Mouse (Mus musculus): ENCODE results near the gene Cmah. TPM values are rescaled to one million over a fixed set of nuclear protein-coding genes. Genes with fewer than 3 reads are reported as not detected.

Cmah gene
- polyA plus RNA-seq, 1 experiment, result 8.3 TPM

DNA sequence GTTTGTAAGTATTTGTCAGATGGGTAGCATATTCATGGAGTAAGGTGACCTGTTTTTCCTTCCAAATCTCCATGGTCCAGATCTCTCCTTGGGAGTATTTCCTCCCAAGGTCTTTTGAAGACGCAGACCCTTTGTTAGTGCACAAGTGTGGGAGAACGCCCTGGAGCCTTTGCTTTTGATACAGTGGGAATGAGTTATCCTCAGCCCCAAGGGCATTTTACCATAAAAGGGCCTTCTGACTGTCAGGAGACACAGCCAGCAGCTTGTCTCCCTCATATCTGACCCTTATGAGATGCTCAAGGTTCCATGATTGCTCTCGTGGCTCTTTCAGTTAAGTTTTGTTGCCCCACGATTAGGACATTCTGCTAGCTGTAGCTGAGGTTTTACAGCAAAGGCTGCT lies 21.7 kb upstream of the Cmah start:
- Histone ChIP-seq H3K4me3 (ENCODE audit: insufficient read depth, low read depth, low read length) (no peak overlapping the region), H3K36me3 (ENCODE audit: control insufficient read depth, insufficient read depth, low read length) (no peaks in the 10 kb centered on the region), H3K4me1 (ENCODE audit: control insufficient read depth, insufficient read depth, low read length) (no peaks in the 10 kb centered on the region), H3K27ac (ENCODE audit: insufficient read depth, low read depth, low read length) (no peak overlapping the region), H3K27me3 (replicated peaks; ENCODE audit: control insufficient read depth, insufficient read depth, low read length) (no peaks in the 10 kb centered on the region)
- DNase-seq, result no peak
- WGBS, result 79% methylated on average over 4 of the region's 4 CpGs
- TF ChIP-seq CTCF (conservative IDR thresholded peaks at IDR 0.05; ENCODE audit: insufficient read depth, insufficient read length, low read depth, low read length) (no peak), POLR2A (IDR thresholded peaks at IDR 0.05; ENCODE audit: low read depth, low read length) (no peak)

DNA sequence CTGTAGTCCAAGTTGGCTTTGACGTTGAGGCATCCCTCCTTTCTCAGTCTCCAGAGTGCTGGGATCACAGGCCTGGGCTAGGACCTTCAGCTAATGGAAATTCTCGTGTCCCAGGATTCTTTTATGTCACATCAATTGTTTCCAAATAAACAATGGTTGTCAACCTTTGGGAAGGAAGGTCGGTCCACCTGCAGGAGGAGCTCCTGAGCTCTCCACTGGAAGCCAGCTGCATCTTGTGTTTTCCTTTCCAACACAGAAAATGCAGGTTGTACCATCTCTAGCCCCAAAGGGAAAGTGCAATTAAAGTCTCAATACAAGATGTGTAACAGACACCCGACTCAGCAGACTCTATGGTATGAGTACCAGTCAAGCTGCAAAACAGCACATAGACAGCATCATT lies 21.0 kb upstream of the Cmah start:
- no peaks in the 10 kb centered on the region for H3K36me3 ChIP-seq (ENCODE audit: control insufficient read depth, insufficient read depth, low read length)
- H3K27ac ChIP-seq (ENCODE audit: insufficient read depth, low read depth, low read length), result no peak overlapping the region
- no peaks in the 10 kb centered on the region for H3K4me1 ChIP-seq (ENCODE audit: control insufficient read depth, insufficient read depth, low read length)
- DNase-seq, result peak; percentile 16
- WGBS, result 48% methylated on average over 4 of the region's 4 CpGs
- no peak overlapping the region for H3K4me3 ChIP-seq (ENCODE audit: insufficient read depth, low read depth, low read length)
- no peaks in the 10 kb centered on the region for H3K27me3 ChIP-seq (replicated peaks; ENCODE audit: control insufficient read depth, insufficient read depth, low read length)
- TF ChIP-seq CTCF (conservative IDR thresholded peaks at IDR 0.05; ENCODE audit: insufficient read depth, insufficient read length, low read depth, low read length) (peak; percentile 53), POLR2A (IDR thresholded peaks at IDR 0.05; ENCODE audit: low read depth, low read length) (no peak)

DNA sequence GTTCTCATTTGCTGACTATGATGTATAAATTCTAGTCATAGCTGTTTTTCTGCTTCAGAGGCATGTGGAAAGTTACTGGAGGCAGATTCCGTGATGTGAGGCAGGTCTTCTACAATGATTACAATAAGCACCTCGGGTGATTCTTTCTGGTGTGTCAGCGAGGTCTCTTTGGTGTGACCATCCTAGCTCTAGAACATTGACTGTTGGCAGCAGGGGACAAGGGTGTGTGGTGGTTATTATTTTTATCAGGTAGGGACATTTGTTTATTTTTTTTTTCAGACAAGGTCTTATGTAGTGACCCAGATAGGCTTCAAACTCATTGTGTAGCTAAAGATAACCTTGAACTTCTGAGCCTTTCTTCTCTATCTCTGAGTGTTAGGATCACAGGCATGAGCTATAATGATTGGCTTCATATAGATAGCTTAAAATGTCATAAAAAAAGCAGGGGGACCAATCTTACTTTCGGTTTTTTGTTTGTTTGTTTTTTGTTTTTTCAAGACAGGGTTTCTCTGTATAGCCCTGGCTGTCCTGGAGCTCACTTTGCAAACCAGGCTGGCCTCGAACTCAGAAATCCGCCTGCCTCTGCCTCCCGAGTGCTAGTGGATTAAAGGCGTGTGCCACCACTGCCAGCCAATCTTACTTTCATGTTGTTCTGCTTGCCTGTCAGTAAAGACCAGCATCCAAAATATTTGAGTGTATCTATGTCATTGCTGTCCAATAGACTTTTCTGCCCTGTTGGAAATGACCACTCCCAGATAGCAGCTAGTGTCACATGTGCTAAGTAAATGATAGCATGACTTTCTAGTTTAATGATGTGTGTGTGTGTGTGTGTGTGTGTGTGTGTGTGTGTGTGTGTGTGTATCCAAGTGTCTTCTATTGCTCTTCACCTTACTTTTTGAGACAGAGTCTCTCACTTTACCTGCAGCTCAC lies 15.9 kb upstream of the Cmah start:
- no peak for TF ChIP-seq CTCF (conservative IDR thresholded peaks at IDR 0.05; ENCODE audit: insufficient read depth, insufficient read length, low read depth, low read length)
- no peak for TF ChIP-seq POLR2A (IDR thresholded peaks at IDR 0.05; ENCODE audit: low read depth, low read length)
- Histone ChIP-seq H3K36me3 (ENCODE audit: control insufficient read depth, insufficient read depth, low read length) (no peaks in the 10 kb centered on the region), H3K27me3 (replicated peaks; ENCODE audit: control insufficient read depth, insufficient read depth, low read length) (no peaks in the 10 kb centered on the region), H3K27ac (ENCODE audit: insufficient read depth, low read depth, low read length) (no peak overlapping the region), H3K4me1 (ENCODE audit: control insufficient read depth, insufficient read depth, low read length) (no peaks in the 10 kb centered on the region), H3K4me3 (ENCODE audit: insufficient read depth, low read depth, low read length) (no peak overlapping the region)
- WGBS, result 90% methylated on average over 8 of the region's 8 CpGs
- no peak for DNase-seq

DNA sequence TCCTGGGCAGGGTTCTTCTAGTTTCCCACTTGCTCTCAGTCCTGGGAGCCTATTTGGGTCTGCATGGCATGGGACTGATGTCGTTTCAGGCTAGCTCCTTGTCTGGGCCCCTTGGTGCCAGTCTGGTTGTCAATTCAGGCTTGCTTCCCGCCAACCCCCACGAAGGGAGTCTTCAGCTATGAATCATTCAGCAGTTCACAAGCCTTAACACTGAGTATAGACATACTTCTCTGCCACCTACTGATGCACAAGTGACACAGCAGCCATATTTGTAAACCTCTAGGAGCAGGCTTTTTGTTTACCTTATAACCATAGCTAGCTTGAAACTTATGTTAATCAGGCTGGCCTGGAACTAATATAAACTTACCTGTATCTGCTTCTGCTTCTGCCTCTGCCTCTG lies 10.6 kb upstream of the Cmah start:
- TF ChIP-seq POLR2A (IDR thresholded peaks at IDR 0.05; ENCODE audit: low read depth, low read length) (no peak), CTCF (conservative IDR thresholded peaks at IDR 0.05; ENCODE audit: insufficient read depth, insufficient read length, low read depth, low read length) (no peak)
- 55% methylated on average over 3 of the region's 3 CpGs for WGBS
- no peak for DNase-seq
- Histone ChIP-seq H3K4me3 (ENCODE audit: insufficient read depth, low read depth, low read length) (no peak overlapping the region), H3K27me3 (replicated peaks; ENCODE audit: control insufficient read depth, insufficient read depth, low read length) (no peaks in the 10 kb centered on the region), H3K27ac (ENCODE audit: insufficient read depth, low read depth, low read length) (no peak overlapping the region), H3K4me1 (ENCODE audit: control insufficient read depth, insufficient read depth, low read length) (no peaks in the 10 kb centered on the region), H3K36me3 (ENCODE audit: control insufficient read depth, insufficient read depth, low read length) (no peaks in the 10 kb centered on the region)

DNA sequence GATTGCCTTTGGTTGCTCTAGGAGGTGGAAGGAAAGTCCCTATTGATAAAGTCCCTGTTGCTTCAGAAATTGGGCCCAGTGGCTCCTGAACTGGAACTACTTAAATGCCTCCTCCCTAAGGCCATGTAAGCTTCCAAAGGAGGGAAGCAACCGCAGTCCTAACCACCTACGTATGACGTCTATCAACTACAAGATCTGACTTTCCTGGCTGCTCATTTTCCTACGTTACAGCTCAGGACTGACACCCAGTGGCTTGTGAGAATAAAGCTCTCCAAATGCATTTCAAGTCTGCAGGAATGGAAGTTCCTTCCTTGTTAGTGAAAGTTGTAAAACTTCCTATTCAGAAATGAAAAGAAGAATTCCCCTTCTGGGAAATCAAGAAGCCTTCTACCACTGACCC lies 8.6 kb upstream of the Cmah start:
- Histone ChIP-seq H3K27ac (ENCODE audit: insufficient read depth, low read depth, low read length) (no peak overlapping the region), H3K4me3 (ENCODE audit: insufficient read depth, low read depth, low read length) (no peak overlapping the region), H3K36me3 (ENCODE audit: control insufficient read depth, insufficient read depth, low read length) (no peaks in the 10 kb centered on the region), H3K27me3 (replicated peaks; ENCODE audit: control insufficient read depth, insufficient read depth, low read length) (no peaks in the 10 kb centered on the region), H3K4me1 (ENCODE audit: control insufficient read depth, insufficient read depth, low read length) (peaks cover 4% of the 10 kb centered on the region; the same call in 1 of the 2 replicates)
- WGBS, result 6% methylated on average over 4 of the region's 4 CpGs
- TF ChIP-seq CTCF (conservative IDR thresholded peaks at IDR 0.05; ENCODE audit: insufficient read depth, insufficient read length, low read depth, low read length), result peak; percentile 36
- no peak for TF ChIP-seq POLR2A (IDR thresholded peaks at IDR 0.05; ENCODE audit: low read depth, low read length)
- DNase-seq, result peak; percentile 51

DNA sequence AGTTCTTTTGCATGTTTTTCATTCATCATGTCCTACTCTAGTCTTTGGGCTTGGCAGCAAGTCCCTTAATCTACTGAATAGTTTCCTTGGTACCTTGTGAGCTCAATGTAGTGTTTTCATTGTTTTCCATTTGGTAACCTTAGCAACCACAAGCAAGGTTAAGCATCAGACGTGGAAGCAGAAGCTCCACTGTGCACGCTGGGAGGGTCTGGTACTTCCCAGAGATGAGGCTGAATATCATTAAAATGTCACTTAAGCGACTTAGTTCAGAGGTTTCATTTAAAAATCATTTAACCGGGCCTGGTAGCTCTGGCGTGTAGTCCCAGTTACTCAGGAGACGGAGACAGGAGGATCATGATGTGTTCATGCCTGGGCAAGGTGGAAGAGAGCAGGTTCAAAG lies 5.9 kb upstream of the Cmah start:
- WGBS, result 81% methylated on average over 6 of the region's 6 CpGs
- no peak overlapping the region for H3K4me3 ChIP-seq (ENCODE audit: insufficient read depth, low read depth, low read length)
- peaks cover 10% of the 10 kb centered on the region; the same call in 1 of the 2 replicates for H3K4me1 ChIP-seq (ENCODE audit: control insufficient read depth, insufficient read depth, low read length)
- no peaks in the 10 kb centered on the region for H3K36me3 ChIP-seq (ENCODE audit: control insufficient read depth, insufficient read depth, low read length)
- no peak overlapping the region for H3K27ac ChIP-seq (ENCODE audit: insufficient read depth, low read depth, low read length)
- TF ChIP-seq POLR2A (IDR thresholded peaks at IDR 0.05; ENCODE audit: low read depth, low read length) (no peak), CTCF (conservative IDR thresholded peaks at IDR 0.05; ENCODE audit: insufficient read depth, insufficient read length, low read depth, low read length) (no peak)
- H3K27me3 ChIP-seq (replicated peaks; ENCODE audit: control insufficient read depth, insufficient read depth, low read length), result no peaks in the 10 kb centered on the region
- DNase-seq, result no peak

DNA sequence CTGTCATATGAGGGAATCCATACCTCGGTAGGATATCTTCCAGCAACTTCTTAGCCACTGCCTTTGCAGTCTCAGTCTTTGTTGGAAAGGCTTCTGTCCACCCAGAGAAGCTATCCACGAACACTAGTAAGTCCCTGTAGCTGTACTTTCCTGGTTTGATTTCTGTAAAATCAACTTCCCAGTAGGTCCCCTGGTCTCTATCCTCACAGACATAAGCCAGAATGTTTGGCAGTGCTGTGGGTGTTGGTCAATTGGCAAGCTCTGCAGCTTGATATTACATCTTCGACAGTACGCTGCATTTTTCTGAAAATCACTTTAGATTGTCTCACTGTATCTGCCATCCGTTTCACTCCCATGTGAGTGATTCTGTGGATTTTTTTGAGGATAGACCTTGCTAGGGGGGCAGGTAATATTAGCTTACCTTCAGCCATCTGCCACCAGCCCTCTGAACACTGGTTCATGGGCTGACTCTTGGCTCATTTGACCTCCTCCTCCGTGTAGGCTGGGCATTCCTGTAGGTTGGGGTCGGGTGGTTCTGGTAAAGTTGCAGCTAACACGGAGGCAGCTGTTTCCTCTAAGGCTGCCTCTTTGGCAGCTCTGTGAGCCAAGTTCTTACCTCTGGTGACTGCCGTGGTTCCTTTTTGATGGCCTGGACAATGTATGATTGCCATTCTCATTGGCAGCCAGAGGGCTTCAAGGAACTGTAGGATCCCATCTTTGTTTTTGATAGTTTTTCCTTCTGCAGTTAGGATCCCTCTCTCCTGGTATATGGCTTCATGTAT lies 1.0 kb downstream of the Cmah start:
- H3K27me3 ChIP-seq (replicated peaks; ENCODE audit: control insufficient read depth, insufficient read depth, low read length), result no peaks in the 10 kb centered on the region
- no peaks in the 10 kb centered on the region for H3K36me3 ChIP-seq (ENCODE audit: control insufficient read depth, insufficient read depth, low read length)
- peak overlapping the region; percentile 94 for H3K27ac ChIP-seq (ENCODE audit: insufficient read depth, low read depth, low read length)
- H3K4me3 ChIP-seq (ENCODE audit: insufficient read depth, low read depth, low read length), result no peak overlapping the region
- DNase-seq, result peak; percentile 15
- TF ChIP-seq CTCF (conservative IDR thresholded peaks at IDR 0.05; ENCODE audit: insufficient read depth, insufficient read length, low read depth, low read length) (no peak), POLR2A (IDR thresholded peaks at IDR 0.05; ENCODE audit: low read depth, low read length) (no peak)
- peaks cover 33% of the 10 kb centered on the region for H3K4me1 ChIP-seq (ENCODE audit: control insufficient read depth, insufficient read depth, low read length)
- 57% methylated on average over 9 of the region's 9 CpGs for WGBS

Measured in kidney, adult 2 months (tissue).